Mouse (Mus musculus) liver, embryonic 16.5 days (tissue): ENCODE results near the gene Emx2. TPM values are rescaled to one million over a fixed set of nuclear protein-coding genes. Genes with fewer than 3 reads are reported as not detected.

Source experiments
- ATAC-seq: fragments of 200-750 bp; cut with Nextera tagmentation; 2 replicates; pipeline ENCODE4 v1.8.0; 2017; ENCODE audit warnings: low read depth, mild to moderate bottlenecking, moderate number of reproducible peaks, moderate library complexity
- H3K27ac ChIP-seq: fragments of 300-500 bp; sonication (generic); 2 replicates; pipeline ENCODE4 v1.5.1; 2014; ENCODE audit warnings: mild to moderate bottlenecking, low read length
- H3K27me3 ChIP-seq: fragments of 300-500 bp; sonication (generic); 2 replicates; pipeline ENCODE4 v1.6.1; 2014; ENCODE audit warnings: low read depth, low read length, mixed read lengths; ENCODE audit not compliant: control insufficient read depth, insufficient read depth
- H3K36me3 ChIP-seq: fragments of 300-500 bp; sonication (generic); 2 replicates; pipeline ENCODE4 v1.6.1; 2014; ENCODE audit warnings: mild to moderate bottlenecking; ENCODE audit not compliant: control insufficient read depth, insufficient read depth
- H3K4me1 ChIP-seq: fragments of 300-500 bp; sonication (generic); 2 replicates; pipeline ENCODE4 v1.6.1; 2014; ENCODE audit warnings: low read depth, low read length, mixed read lengths; ENCODE audit not compliant: control insufficient read depth
- H3K4me2 ChIP-seq: fragments of 300-500 bp; sonication (generic); 2 replicates; pipeline ENCODE4 v1.6.1; 2014; ENCODE audit warnings: low read depth, low read length, mixed read lengths
- H3K4me3 ChIP-seq: fragments of 300-500 bp; sonication (generic); 2 replicates; pipeline ENCODE4 v1.5.1; 2014; ENCODE audit warnings: low read depth, mild to moderate bottlenecking, low read length
- H3K9ac ChIP-seq: fragments of 300-500 bp; sonication (generic); 2 replicates; pipeline ENCODE4 v1.6.1; 2014; ENCODE audit warnings: low read depth, low read length
- H3K9me3 ChIP-seq: fragments of 300-500 bp; sonication (generic); replicated peaks from 2 replicates; pipeline ENCODE4 v1.6.1; 2016; ENCODE audit warnings: low read length; ENCODE audit not compliant: control insufficient read depth
- WGBS: fragments of 180-500 bp; shearing (Covaris S2); extraction: QIAGEN DNeasy Blood & Tissue Kit; methylation state at CpG from one replicate; pipeline ENCODE4 v1.1.7; 2014; ENCODE audit not compliant: insufficient replicate concordance; 5-methylcytosine and 5-hydroxymethylcytosine counted together
- polyA plus RNA-seq: library from polyadenylated mRNA; unstranded; fragments of >200 nt; fragmentation: Nextera tagmentation; extraction: Ambion mirVana; gene quantifications from 2 replicates; pipeline ENCODE4 v1.2.1, GENCODE M21; 2015

The Emx2 gene
- polyA plus RNA-seq, 1 experiment from 2014 or later = not detected

DNA sequence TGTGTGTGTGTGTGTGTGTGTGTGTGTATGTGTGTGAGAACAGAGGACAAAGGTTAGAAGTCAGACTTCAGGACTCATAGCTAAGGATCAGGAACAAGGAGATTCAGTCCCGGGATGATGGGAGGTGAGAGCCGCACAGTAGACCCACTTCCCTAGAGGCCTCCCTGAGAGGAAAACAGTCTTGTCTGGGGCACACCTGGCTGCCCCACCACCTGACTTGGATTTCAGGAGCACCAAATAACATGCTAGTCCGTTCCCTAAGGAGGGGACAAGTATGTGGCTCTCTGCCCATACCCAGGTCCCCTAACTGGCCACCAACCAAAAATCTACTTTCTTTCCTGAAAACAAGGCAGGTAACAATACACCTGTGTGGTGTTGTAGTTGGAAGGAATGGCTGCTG, 22.4 kb downstream of the Emx2 start:
- Histone ChIP-seq H3K9ac (no peak overlapping the region), H3K27ac (no peak overlapping the region), H3K27me3 (no peaks in the 10 kb centered on the region; the same call in 1 of the 2 replicates), H3K9me3 (no peaks in the 10 kb centered on the region), H3K4me1 (no peaks in the 10 kb centered on the region), H3K4me2 (no peak overlapping the region), H3K4me3 (no peak overlapping the region), H3K36me3 (no peaks in the 10 kb centered on the region)
- 58% methylated on average over 3 of the region's 3 CpGs for WGBS
- ATAC-seq = no peak

DNA sequence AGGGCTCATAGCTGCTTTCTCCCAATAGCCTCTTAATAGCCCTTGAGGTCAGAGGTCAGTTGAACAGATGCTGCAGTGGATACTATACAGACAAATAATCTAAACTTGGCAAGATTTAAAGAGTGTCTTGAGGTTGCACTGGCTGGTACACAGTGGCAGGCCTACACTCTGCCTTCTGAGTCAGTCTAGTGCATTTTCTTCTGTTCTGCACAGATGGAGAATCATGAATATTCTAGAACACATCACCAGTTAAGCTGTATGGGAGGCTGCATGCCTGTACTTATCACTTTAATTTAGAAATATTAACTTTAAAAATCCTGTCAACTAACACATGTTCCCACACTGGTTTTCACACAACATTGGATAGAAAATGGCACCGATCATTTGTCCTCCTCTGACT, 34.1 kb downstream of the Emx2 start:
- Histone ChIP-seq H3K4me1 (no peaks in the 10 kb centered on the region), H3K9me3 (no peaks in the 10 kb centered on the region), H3K4me3 (no peak overlapping the region), H3K27ac (no peak overlapping the region), H3K27me3 (no peaks in the 10 kb centered on the region), H3K4me2 (no peak overlapping the region), H3K9ac (no peak overlapping the region), H3K36me3 (no peaks in the 10 kb centered on the region)
- no peak for ATAC-seq
- 56% methylated on average over 1 of the region's 1 CpGs for WGBS

DNA sequence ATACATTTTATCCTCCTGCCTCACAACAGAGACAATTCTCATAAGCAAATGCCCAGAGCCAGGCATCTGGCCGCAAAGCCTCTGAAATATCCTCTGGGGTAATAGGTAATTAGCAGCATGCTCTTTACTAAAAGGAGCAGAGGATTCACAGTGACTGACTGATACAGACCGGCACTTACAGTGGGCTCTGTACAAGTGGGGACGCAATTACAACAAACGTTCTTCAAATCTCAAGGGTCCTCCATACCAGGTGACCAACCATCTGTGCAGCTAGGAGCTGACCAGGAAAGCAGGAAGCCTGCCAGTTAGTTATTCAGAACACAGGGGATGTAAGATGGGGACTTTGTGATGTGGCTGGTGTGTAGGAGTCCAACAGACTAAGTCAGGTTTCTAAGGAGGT, 38.7 kb downstream of the Emx2 start:
- no peak overlapping the region for H3K4me3 ChIP-seq
- WGBS = 64% methylated on average over 4 of the region's 4 CpGs
- no peaks in the 10 kb centered on the region for H3K27me3 ChIP-seq
- no peak overlapping the region for H3K4me2 ChIP-seq
- no peak overlapping the region for H3K27ac ChIP-seq
- H3K9me3 ChIP-seq = no peaks in the 10 kb centered on the region
- no peaks in the 10 kb centered on the region for H3K36me3 ChIP-seq
- H3K4me1 ChIP-seq = no peaks in the 10 kb centered on the region
- ATAC-seq = no peak
- no peak overlapping the region for H3K9ac ChIP-seq

DNA sequence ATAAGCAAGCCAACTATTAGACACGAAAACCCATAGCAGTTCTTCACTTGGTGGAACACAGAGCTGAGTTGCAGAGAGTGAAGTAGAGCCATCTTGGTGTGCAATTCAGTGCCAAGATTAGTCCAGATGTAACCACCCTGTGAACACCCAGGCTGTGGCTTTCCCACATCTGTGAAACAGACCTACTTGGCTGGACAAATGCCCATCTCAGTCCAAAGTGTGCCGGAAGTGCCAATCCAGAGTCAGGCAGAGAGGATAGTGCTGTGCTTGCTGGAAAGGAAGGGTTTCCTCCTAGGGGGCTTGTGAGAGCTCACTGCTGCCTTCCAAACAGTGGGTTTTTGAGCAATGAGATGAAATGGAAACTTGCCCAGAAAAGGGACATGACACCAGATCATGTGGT, 50.7 kb downstream of the Emx2 start:
- no peaks in the 10 kb centered on the region for H3K9me3 ChIP-seq
- no peaks in the 10 kb centered on the region for H3K36me3 ChIP-seq
- H3K4me3 ChIP-seq = no peak overlapping the region
- H3K4me2 ChIP-seq = no peak overlapping the region
- WGBS = 65% methylated on average over 2 of the region's 2 CpGs
- no peak for ATAC-seq
- no peak overlapping the region for H3K27ac ChIP-seq
- no peaks in the 10 kb centered on the region for H3K27me3 ChIP-seq
- H3K9ac ChIP-seq = no peak overlapping the region
- H3K4me1 ChIP-seq = no peaks in the 10 kb centered on the region

DNA sequence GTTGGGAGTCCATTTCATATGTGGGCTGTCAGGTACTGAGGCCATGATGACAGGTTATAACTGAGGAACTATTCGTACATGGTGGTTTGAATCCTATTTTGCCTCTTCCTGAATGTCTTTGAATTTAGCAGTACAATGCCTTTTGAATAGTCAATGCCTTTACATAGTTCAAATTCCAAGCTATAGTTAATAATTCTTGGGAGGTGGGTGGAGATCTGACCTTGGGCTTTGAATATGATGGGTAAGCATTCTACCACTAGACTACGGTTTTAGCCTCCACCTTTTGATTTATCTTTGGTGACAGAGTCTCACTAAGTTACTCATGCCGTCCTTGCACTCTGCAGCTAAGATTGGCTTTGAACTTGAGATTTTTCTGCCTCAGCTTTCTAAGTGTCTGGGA, 55.0 kb downstream of the Emx2 start:
- no peaks in the 10 kb centered on the region for H3K9me3 ChIP-seq
- no peaks in the 10 kb centered on the region for H3K4me1 ChIP-seq
- H3K9ac ChIP-seq = no peak overlapping the region
- 56% methylated on average over 3 of the region's 3 CpGs for WGBS
- ATAC-seq = no peak
- H3K4me2 ChIP-seq = no peak overlapping the region
- H3K27me3 ChIP-seq = no peaks in the 10 kb centered on the region
- H3K36me3 ChIP-seq = no peaks in the 10 kb centered on the region
- H3K27ac ChIP-seq = no peak overlapping the region
- H3K4me3 ChIP-seq = no peak overlapping the region

Other genes with a start within 250 kb of the Emx2 start
- not detected in 2 replicates for gene Kcnk18, start 239.2 kb upstream of the Emx2 start, polyA plus RNA-seq
- 2.9 and 3.3 TPM in 2 replicates for gene Slc18a2, start 197.5 kb upstream of the Emx2 start, polyA plus RNA-seq
- 14.1 and 14.7 TPM in 2 replicates for gene Rps12-ps3, start 136.1 kb upstream of the Emx2 start, polyA plus RNA-seq
- 3.1 and 3.3 TPM in 2 replicates for gene Pdzd8, start 112.6 kb upstream of the Emx2 start, polyA plus RNA-seq